Mouse (Mus musculus) heart, embryonic 10.5 days (tissue): Measurements from ENCODE around the gene Ccdc167. TPM values are rescaled to one million over a fixed set of nuclear protein-coding genes. Genes with fewer than 3 reads are reported as not detected.

Experiments used
- DNase-seq: peaks from one replicate; pipeline ENCODE4 v3.0.0-alpha.2; 2017; ENCODE audit warnings: low spot score
- H3K27ac ChIP-seq: fragments of 300-500 bp; sonication (generic); 2 replicates; pipeline ENCODE4 v1.5.1; 2016; ENCODE audit warnings: mild to moderate bottlenecking
- H3K27me3 ChIP-seq: fragments of 300-500 bp; sonication (generic); 2 replicates; pipeline ENCODE4 v1.6.1; 2016; ENCODE audit warnings: mild to moderate bottlenecking; ENCODE audit not compliant: poor library complexity, insufficient read depth, severe bottlenecking
- H3K36me3 ChIP-seq: fragments of 300-500 bp; sonication (generic); 2 replicates; pipeline ENCODE4 v1.6.1; 2016; ENCODE audit warnings: mild to moderate bottlenecking, moderate library complexity
- H3K4me1 ChIP-seq: fragments of 300-500 bp; sonication (generic); 2 replicates; pipeline ENCODE4 v1.6.1; 2016; ENCODE audit warnings: mild to moderate bottlenecking
- H3K4me3 ChIP-seq: fragments of 300-500 bp; sonication (generic); 2 replicates; pipeline ENCODE4 v1.5.1; 2016; ENCODE audit warnings: mild to moderate bottlenecking, moderate library complexity
- H3K9me3 ChIP-seq: fragments of 300-500 bp; sonication (generic); 2 replicates; pipeline ENCODE4 v1.6.1; 2016; ENCODE audit warnings: mild to moderate bottlenecking, moderate library complexity
- WGBS: fragments of 180-500 bp; shearing (Covaris S2); methylation state at CpG from one replicate; pipeline ENCODE4 v1.1.7; 2016; 5-methylcytosine and 5-hydroxymethylcytosine counted together
- polyA plus RNA-seq: library from polyadenylated mRNA; unstranded; fragments of >200 nt; fragmentation: Nextera tagmentation; extraction: Ambion mirVana; gene quantifications from 2 replicates; pipeline ENCODE4 v1.2.1, GENCODE M21; 2016

The Ccdc167 gene
- polyA plus RNA-seq, 1 experiment from 2014 or later, result 19.0 TPM

- Histone ChIP-seq H3K27ac (no peak overlapping the region), H3K36me3 (peaks cover 82% of the 10 kb centered on the region), H3K9me3 (no peaks in the 10 kb centered on the region), H3K4me1 (peaks cover 11% of the 10 kb centered on the region), H3K27me3 (no peaks in the 10 kb centered on the region), H3K4me3 (no peak overlapping the region)
- WGBS, result 80% methylated on average over 2 of the region's 2 CpGs
- no peak for DNase-seq
Observed at GRCm38 (mm10) chr17:29693571-29693970, 23.3 kb downstream of the Ccdc167 start.

GRCm38 (mm10) chr17:29692827-29693226 is 24.0 kb downstream of the Ccdc167 start:
- H3K4me3 ChIP-seq, result no peak overlapping the region
- no peaks in the 10 kb centered on the region for H3K9me3 ChIP-seq
- H3K27ac ChIP-seq, result no peak overlapping the region
- DNase-seq, result no peak
- 95% methylated on average over 2 of the region's 2 CpGs for WGBS
- peaks cover 17% of the 10 kb centered on the region for H3K4me1 ChIP-seq
- H3K27me3 ChIP-seq, result no peaks in the 10 kb centered on the region
- peaks cover 81% of the 10 kb centered on the region for H3K36me3 ChIP-seq

GRCm38 (mm10) chr17:29690257-29690656 is 26.6 kb downstream of the Ccdc167 start:
- Histone ChIP-seq H3K36me3 (peaks cover 84% of the 10 kb centered on the region), H3K4me1 (peaks cover 42% of the 10 kb centered on the region), H3K4me3 (no peak overlapping the region), H3K27me3 (no peaks in the 10 kb centered on the region), H3K27ac (no peak overlapping the region), H3K9me3 (no peaks in the 10 kb centered on the region)
- no peak for DNase-seq
- 75% methylated on average over 6 of the region's 6 CpGs for whole genome bisulfite sequencing

- Histone ChIP-seq H3K9me3 (no peaks in the 10 kb centered on the region), H3K4me3 (no peak overlapping the region), H3K27ac (peak overlapping the region; percentile 83), H3K4me1 (peaks cover 50% of the 10 kb centered on the region), H3K27me3 (no peaks in the 10 kb centered on the region), H3K36me3 (peaks cover 83% of the 10 kb centered on the region)
- 92% methylated on average over 10 of the region's 10 CpGs for WGBS
- DNase-seq, result no peak
Observed at GRCm38 (mm10) chr17:29688610-29689009, 28.2 kb downstream of the Ccdc167 start.

GRCm38 (mm10) chr17:29687373-29687772 is 29.5 kb downstream of the Ccdc167 start:
- Histone ChIP-seq H3K4me1 (peaks cover 50% of the 10 kb centered on the region), H3K27me3 (no peaks in the 10 kb centered on the region), H3K9me3 (no peaks in the 10 kb centered on the region), H3K36me3 (peaks cover 90% of the 10 kb centered on the region), H3K27ac (peak overlapping the region; percentile 83), H3K4me3 (no peak overlapping the region)
- no peak for DNase-seq
- WGBS, result 53% methylated on average over 6 of the region's 6 CpGs

- H3K9me3 ChIP-seq, result no peaks in the 10 kb centered on the region
- H3K36me3 ChIP-seq, result peaks cover 95% of the 10 kb centered on the region
- H3K27me3 ChIP-seq, result no peaks in the 10 kb centered on the region
- no peak overlapping the region for H3K4me3 ChIP-seq
- H3K27ac ChIP-seq, result peak overlapping the region; percentile 52
- peaks cover 50% of the 10 kb centered on the region for H3K4me1 ChIP-seq
- DNase-seq, result no peak
- 90% methylated on average over 5 of the region's 5 CpGs for WGBS
Observed at GRCm38 (mm10) chr17:29686771-29687170, 30.1 kb downstream of the Ccdc167 start.

GRCm38 (mm10) chr17:29684275-29684674 is 32.6 kb downstream of the Ccdc167 start:
- no peak overlapping the region for H3K4me3 ChIP-seq
- 0 out of 2 replicates have a peak overlapping the region, but pooled peaks have one; percentile 12 for H3K27ac ChIP-seq
- peaks cover 95% of the 10 kb centered on the region for H3K36me3 ChIP-seq
- WGBS, result 74% methylated on average over 4 of the region's 4 CpGs
- no peaks in the 10 kb centered on the region for H3K27me3 ChIP-seq
- no peak for DNase-seq
- H3K4me1 ChIP-seq, result peaks cover 42% of the 10 kb centered on the region
- H3K9me3 ChIP-seq, result no peaks in the 10 kb centered on the region

GRCm38 (mm10) chr17:29683127-29683526 is 33.7 kb downstream of the Ccdc167 start:
- Histone ChIP-seq H3K27ac (no peak overlapping the region), H3K36me3 (peaks cover 94% of the 10 kb centered on the region), H3K4me1 (peaks cover 34% of the 10 kb centered on the region), H3K9me3 (no peaks in the 10 kb centered on the region), H3K27me3 (no peaks in the 10 kb centered on the region), H3K4me3 (no peak overlapping the region)
- DNase-seq, result no peak
- WGBS, result 65% methylated on average over 2 of the region's 2 CpGs

- 89% methylated on average over 7 of the region's 7 CpGs for WGBS
- H3K9me3 ChIP-seq, result no peaks in the 10 kb centered on the region
- peaks cover 27% of the 10 kb centered on the region for H3K4me1 ChIP-seq
Observed at GRCm38 (mm10) chr17:29682261-29682660, 34.6 kb downstream of the Ccdc167 start.

GRCm38 (mm10) chr17:29681669-29682068 is 35.2 kb downstream of the Ccdc167 start:
- DNase-seq, result no peak
- no peak overlapping the region for H3K4me3 ChIP-seq
- H3K9me3 ChIP-seq, result no peaks in the 10 kb centered on the region
- peaks cover 95% of the 10 kb centered on the region for H3K36me3 ChIP-seq
- no peaks in the 10 kb centered on the region for H3K27me3 ChIP-seq
- 96% methylated on average over 9 of the region's 9 CpGs for WGBS
- no peak overlapping the region for H3K27ac ChIP-seq
- H3K4me1 ChIP-seq, result peaks cover 21% of the 10 kb centered on the region; the same call in 1 of the 2 replicates

More at GRCm38 (mm10) chr17:29682261-29682660, 34.6 kb downstream of the Ccdc167 start:
- Histone ChIP-seq H3K27ac (no peak overlapping the region), H3K36me3 (peaks cover 95% of the 10 kb centered on the region), H3K4me3 (no peak overlapping the region), H3K27me3 (no peaks in the 10 kb centered on the region)
- DNase-seq, result no peak

GRCm38 (mm10) chr17:29680921-29681320 is 35.9 kb downstream of the Ccdc167 start:
- Histone ChIP-seq H3K27me3 (no peaks in the 10 kb centered on the region), H3K4me3 (no peak overlapping the region), H3K27ac (no peak overlapping the region), H3K36me3 (peaks cover 96% of the 10 kb centered on the region), H3K4me1 (peaks cover 14% of the 10 kb centered on the region; the same call in 1 of the 2 replicates), H3K9me3 (no peaks in the 10 kb centered on the region)
- WGBS, result 68% methylated on average over 2 of the region's 2 CpGs
- DNase-seq, result no peak

GRCm38 (mm10) chr17:29680174-29680573 is 36.7 kb downstream of the Ccdc167 start:
- peaks cover 96% of the 10 kb centered on the region for H3K36me3 ChIP-seq
- 74% methylated on average over 2 of the region's 2 CpGs for WGBS
- H3K9me3 ChIP-seq, result no peaks in the 10 kb centered on the region
- DNase-seq, result no peak
- H3K27ac ChIP-seq, result no peak overlapping the region
- H3K4me1 ChIP-seq, result peaks cover 7% of the 10 kb centered on the region; the same call in 1 of the 2 replicates
- H3K27me3 ChIP-seq, result no peaks in the 10 kb centered on the region
- no peak overlapping the region for H3K4me3 ChIP-seq

GRCm38 (mm10) chr17:29679038-29679767 is 37.6 kb downstream of the Ccdc167 start:
- Histone ChIP-seq H3K27ac (no peak overlapping the region), H3K27me3 (no peaks in the 10 kb centered on the region), H3K36me3 (peaks cover 96% of the 10 kb centered on the region), H3K9me3 (no peaks in the 10 kb centered on the region), H3K4me1 (no peaks in the 10 kb centered on the region), H3K4me3 (no peak overlapping the region)
- DNase-seq, result no peak
- 81% methylated on average over 6 of the region's 6 CpGs for WGBS
